Mouse (Mus musculus) forelimb bud, embryonic 11.5 days (tissue): ENCODE results near the gene Mvd.

Experiments used
- DNase-seq: peaks from one replicate; pipeline ENCODE4 v3.0.0-alpha.2; 2012; ENCODE audit warnings: low read depth, low spot score

Mvd gene

DNA sequence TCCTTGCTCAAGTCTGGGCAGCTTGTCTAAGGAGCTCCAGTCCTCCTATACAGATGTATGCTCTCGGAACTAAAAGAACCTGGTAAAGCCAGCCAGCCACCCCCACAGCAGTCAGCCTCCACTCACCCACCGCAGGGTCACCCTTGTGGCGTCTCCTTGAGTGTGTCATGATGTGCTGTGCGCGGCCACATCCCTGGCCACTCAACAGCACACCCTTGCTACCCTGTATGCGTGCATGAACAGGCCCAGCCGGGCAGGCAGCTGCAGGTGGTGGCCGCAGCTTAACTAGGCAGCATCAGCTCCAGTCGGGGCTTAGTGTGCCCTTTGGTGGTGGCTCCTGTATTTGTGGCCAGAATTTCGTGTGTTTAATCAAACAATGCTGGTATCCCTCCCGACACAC, 13.9 kb upstream of the Mvd start:
- DNase-seq: no peak

DNA sequence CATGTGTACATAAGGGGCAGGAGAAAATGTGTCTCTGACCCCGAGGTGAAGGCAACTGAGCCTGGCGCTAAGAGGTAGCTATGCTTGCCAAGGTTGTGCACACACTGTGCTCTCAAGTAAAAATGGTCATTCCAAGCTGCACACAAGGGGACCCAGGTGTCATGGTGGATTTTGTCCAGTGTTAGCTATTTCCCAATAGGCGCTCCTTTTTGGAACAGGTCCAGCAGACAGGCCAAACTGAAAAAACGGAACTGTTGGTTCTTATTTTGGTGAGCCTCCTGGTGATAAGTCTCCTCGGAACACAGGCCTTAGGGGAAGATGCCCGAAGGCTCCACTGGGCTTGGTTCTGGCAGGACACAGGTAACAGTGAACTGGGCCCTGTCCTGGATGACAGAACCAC, 11.2 kb upstream of the Mvd start:
- DNase-seq: no peak

DNA sequence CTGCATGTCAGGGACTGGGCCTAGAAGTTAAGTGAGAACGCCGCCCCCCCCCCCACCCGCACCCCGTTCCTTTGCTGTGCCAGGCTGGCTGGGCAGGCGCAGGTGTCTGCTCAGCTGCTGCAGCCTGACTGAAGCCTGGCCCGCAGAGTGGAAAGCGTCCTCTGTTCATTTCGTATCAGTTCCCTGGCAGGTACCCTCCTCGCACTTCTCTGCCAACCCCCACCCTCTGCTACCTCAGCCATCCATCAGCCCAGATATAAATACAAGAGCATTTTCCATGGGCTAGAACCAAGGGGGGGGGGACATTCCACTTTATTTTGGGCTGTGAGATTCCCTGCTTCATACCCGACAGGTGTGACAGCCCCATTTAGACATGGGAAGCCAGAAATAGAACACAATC, 8.9 kb upstream of the Mvd start:
- DNase-seq: no peak

DNA sequence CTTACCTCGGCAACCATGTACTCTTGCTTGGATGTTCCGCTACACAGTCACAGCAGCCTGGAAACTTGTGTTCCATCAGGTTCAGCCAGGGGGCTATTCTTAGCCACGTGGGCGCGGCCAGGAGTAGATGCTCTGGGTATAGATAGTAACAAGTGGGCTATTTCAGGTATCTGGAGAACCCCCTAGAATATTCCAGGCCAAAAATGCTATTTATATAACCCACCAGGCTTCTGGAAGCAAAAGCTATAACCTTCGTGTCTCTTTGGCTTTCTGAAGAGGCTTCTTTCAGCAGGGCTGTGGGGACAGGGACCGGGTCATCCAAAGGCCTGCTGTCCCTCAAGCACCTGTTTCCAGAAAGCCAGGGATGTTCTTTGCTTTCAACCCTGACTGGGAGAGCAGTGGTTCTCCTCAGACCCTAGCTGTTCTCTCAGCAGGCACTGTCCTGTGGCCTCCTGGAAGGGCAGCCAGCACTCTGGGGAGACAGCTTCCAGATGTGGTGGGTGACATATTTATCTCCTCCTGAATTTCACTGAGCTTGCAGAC, 8.0 kb upstream of the Mvd start:
- no peak for DNase-seq

DNA sequence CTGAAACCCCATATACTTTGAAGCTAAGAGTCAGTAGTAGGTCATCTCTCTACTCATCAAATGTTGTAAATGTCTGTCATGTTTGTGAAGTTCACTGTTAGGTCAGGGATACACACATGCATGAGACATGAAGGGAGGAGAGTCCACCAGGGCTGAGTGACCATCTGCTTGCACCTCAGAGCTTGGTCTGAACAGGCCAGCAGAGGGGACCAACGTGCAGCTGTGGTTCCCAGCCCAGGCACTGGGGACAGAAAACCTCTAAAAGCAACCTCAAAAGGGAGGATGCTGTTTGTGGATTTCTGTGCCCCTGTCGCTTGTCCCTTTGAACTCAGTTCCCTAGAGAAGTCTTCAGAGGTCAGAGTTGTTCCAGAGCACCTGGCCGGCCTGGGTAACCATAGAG, 2.0 kb upstream of the Mvd start:
- no peak for DNase-seq

DNA sequence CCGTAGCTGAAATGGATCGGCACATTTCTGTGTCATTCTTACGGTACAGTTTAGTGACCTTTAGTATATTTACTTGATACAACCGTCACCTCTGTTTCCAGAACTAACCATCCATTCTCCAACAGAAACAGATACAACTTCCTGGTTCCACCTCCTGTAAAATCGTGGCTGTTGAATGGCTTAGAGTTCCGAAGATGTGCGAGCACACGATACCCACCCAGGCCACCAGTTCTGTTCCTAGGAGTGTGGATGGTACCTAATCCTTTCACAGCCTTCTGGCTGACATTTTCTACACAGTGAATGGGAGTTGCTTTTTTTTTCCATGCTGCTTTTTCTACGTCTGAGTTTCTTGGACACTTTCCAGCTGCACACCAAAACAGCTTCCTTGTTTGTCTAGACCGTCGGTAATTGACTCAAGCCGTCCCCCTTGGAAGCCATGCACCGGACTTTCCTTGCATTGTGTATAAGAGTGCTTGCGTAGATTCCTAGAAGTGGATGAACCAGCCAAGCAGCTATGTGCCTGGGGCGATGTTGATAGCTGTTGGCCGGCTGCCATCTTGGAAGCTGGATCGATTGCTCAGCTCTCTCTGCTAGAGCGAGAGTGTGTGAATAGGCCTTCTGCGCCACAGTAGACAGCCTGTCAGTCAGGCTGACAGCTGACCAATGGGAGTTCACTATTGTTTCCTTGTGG, 981 bp upstream of the Mvd start:
- DNase-seq: peak; percentile 51

DNA sequence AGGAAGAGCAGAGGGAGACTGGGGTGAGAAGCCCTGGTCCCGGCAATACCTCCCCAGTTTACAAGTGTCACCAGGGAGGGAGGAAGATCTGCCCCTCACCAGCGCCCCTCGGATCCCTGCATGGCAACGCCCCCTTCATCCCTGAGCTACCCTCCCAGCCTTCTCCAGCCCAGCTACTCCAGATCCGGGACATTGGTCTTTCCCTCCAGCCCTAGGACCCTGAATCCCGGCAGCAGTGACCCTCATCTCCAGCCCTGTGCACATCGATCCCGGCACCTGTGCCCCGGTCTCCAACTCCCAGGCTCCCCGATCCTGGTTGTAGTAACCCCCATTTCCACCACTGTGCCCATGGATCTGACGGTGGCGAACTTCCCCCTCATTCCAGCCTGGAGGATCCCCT, 441 bp downstream of the Mvd start:
- DNase-seq: no peak

DNA sequence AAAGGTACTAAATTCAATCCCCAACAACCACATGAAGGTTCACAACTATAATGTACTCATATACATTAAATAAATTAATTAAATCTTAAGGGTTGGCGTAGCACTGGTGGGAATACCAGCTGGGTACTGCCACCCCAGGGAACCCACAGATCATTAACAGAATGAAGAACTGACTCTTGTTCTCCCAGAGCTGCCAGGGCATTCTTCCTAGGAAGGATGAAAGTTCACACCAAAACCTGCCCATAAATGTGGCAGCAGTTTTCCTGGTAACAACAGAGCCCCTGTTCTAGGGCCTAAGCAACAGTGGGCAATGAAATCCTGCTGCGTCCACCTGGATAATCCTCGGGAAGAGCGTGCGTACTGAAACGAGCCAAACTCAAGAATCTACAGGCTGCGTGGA, 866 bp downstream of the Mvd start:
- no peak for DNase-seq

DNA sequence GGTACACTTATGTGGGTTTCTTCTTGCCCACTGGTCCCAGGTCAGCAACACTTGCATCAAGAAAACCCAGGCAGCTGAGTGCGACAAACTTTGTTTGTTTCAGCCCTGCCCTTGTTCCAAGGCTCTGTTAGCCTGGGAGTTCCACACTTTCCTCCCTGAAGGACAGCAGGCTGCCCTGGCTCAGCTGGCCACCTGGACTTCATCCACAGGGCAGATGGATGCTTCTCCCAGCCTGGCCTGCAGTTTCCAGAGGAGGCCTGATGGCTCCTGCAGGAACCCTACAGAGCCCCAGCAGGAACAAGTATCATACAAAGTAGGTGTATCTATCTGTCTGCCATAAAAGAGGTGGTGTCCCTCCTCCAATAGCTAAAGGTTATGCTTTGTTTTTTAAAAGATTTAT, 1.9 kb downstream of the Mvd start:
- DNase-seq: no peak

DNA sequence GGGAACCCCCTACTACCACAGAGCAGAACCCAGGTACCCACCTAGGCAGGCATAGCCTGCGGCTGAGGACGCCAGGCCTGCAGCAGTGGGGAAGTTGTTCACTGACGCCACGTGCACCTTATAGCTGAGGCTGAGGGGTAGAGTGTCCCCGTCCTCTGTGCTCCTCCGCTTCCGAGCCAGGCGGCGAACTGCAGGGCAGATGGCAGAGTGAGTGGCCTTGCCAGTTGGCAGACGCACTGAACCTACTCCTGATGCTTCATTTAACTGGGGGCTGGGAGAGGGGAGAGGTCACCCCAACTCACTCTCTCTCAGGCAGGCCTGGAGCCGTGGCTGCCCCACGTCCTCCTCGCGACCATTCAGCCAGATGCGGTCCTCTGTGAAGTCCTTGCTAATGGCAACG, 3.9 kb downstream of the Mvd start:
- DNase-seq: no peak

DNA sequence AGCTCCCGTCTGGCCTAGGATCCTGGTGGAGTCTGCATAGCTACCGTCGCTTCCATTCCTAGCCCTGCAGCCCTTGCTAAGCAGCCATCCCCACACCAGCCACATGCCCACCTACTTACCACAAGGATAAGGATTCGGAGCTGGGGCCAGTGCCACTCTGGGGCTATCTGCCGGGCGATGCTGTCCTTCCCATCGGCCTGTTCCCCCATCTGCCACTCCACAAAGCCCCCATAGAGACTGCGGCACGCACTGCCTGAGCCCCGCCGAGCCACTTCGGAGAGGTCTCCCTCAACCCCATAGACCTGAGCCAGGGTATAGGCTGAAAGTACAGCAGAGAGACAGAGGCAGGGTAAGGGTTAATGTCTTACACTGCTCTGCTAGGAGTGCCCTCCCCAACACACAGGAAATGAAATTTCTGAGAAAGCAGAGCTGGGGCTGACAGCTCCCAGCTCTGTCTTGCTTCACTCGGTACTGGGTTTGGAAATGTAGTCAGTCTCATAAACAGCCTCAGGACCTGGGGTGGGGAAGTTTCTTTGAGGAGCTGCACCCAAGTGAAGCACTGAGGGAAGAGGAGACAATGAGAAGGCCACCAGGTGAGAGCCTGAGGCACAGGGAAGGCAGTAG, 5.4 kb downstream of the Mvd start:
- no peak for DNase-seq

DNA sequence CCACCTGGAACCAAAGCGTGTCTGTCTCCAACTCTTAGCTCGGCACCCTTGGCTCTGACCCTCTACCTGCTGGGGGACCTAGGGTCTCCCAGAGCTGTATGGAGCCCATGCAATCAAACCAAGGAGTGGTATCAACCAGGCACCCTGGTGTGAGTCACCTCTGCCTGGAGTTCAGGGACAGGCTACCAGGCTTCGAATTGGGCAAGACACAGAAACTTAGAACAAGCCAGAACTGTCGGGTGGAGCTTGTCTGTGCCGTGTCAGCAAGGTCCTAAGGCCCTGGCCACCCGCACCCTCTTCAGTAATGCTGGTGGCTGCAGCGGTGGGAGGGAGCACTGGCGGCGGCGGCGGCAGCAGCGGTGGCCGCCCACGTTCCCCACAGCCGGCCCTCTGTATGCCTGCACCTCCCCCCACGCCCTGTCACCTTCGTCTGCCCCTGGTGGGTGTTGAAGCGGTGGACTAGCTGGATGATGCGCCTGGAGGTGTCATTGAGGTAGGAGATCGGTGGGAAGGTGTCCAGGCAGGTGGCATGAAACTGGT, 6.6 kb downstream of the Mvd start:
- no peak for DNase-seq

DNA sequence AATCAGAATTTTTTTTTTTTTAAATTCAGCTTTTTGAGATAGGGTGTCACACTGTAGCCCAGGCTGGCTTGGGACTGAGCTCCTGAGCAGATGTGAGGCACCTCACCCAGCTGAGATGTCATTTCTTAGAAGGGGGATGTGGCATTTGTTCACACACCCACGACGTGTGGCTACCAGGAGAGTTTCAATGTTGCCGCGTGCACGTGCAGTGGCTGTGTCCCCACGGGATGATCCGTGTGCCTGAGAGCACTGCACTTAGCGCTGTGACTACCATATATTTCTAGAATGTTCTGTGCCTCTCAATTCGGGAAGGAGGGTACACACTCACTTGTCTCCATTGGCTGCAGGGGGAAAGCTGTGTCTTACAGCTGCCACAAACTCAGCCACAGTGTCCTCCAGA, 7.1 kb downstream of the Mvd start:
- no peak for DNase-seq

DNA sequence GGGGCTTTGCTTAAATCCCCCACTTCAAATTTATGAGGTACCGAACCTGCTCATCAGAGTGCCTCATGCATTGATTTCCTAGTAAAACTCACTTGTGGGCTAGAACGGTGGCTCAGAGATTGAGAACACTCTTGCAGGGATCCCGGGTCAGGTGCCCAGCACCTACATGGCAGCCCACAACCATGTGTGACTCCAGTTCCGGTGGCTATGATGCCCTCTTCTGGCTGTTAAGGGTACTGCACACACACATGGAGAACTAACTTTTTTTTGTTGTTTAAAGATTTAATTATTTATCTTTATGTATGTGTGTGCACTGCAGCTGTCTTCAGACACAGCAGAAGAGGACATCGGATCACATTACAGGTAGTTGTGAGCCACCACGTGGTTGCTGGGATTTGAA, 7.8 kb downstream of the Mvd start:
- no peak for DNase-seq

DNA sequence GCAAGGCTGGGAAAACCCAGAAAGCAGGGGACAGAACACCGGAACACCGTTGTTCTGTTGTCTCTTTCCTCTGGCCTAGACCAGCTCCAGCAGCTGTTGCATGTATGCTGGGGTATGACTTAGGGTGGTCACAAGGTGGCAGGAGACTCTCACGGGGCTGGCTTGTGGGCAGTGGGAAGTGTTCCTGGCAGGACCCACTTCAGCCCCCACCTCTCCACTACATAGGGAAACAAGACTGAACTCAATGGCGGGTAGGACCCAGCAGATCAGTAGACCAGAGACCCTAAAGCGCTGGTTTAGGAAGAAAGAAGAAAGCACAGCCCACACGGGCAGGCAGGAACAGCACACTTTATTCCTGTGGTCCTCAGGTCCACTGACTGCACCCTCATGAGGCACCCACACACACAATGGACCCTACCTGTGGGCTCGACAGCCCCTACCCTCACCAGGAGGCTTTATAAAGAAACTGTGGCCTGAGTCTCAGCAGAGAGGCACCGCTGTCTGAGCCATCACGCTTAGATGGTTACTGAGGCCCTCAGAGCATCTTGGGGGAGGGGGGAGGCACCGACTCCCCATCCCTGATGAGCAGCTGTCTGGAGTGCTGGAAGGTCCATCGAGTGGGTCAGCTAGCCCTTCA, 9.8 kb downstream of the Mvd start:
- no peak for DNase-seq

DNA sequence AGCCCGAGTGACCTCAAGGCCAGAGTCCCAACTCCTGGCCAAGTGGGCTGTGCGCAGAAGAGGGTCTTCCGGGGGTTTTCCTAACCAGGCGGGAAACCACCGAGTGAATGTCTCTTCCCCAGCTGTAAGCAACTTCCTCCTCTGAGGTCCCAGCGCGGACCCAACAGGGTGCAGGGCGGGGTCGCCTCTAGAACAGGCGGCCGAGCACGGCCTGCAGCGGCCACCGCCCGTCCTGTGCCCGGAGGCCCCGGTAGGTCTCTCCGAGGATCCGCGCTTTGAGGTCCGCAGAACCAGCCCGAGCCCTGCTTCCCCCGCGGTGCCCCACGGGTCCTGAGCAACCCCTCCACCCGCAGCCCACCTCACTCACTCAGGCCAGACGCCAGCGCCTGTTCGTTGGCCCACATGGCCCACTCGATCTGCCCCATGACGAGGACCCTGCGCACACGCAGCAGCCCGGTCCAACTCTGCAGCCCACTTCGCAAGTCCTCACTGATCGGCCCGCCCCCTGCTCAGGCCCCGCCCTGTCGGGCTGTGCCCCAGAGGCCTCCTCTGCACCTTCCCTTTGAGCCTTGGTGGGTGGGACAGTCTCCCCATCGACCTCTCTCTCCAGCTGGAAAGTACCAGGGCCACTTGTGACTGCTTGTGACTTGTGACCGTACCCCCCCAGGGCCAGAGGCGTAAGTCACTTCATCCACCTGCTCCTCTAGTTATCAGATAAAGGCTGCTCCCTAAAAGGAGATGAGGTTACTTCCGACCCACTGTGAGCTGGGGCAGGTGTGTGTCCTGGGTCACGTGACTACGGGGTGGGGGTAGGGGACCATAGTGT, 10.6 kb downstream of the Mvd start, which contains the start of gene Cyba:
TSS of gene Cyba (minus strand) at position 488 of the 826 bp plus-strand sequence.
- peak; percentile 48 for DNase-seq

DNA sequence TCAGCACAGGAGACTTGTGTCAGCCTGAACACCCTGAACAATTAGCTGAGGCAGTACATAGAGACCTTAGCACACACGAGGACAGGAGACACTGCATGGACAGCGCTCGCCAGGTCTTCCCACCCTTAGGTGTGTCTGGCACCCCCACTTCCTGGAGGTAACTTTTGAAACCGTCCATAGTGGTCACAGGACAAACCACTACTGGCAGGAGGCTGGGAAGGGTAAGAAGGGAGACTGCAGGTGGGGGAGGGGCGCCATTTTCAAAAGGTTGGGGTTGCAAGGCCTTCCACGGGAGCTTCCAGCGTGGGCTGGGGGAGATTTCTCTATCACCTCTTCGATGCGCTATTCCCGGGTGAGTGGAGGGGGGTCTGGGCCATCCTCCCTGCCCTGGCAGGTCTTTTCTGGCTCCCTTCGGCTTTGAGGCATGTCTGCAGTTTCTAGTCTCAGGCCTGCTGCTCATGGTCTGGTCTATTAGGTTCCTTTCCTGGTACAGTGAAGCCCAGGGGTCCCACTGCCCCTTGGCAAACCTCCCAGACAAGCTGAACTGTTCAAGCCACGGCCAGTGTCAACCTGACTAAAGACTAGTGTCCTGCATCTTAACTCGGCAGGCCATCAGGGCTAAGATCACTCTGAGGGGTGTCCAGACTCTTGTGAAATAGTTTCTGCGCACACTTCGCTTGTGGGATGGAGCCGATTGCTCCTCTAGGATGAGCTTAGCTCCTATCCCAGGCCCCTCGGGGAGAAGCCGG, 11.4 kb downstream of the Mvd start:
- no peak for DNase-seq

DNA sequence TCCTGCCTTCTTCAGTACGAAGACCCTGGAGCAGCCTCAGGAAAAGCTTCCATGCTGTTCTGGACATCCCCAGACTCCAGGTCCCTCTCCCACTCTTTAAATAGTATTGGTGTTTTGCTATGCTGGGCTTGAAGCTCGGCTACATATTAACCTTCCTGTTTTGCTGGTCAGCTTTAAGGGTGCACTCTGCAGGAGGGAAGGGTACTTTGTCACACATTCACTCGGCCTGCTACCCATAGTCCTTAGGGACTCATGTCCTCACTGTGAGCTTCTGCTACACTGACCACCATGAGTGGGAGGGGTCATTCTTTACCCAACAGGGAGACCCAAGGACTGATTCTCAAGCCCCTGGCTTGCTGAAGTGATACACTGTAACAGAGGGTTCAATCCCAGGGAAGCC, 12.6 kb downstream of the Mvd start:
- no peak for DNase-seq

DNA sequence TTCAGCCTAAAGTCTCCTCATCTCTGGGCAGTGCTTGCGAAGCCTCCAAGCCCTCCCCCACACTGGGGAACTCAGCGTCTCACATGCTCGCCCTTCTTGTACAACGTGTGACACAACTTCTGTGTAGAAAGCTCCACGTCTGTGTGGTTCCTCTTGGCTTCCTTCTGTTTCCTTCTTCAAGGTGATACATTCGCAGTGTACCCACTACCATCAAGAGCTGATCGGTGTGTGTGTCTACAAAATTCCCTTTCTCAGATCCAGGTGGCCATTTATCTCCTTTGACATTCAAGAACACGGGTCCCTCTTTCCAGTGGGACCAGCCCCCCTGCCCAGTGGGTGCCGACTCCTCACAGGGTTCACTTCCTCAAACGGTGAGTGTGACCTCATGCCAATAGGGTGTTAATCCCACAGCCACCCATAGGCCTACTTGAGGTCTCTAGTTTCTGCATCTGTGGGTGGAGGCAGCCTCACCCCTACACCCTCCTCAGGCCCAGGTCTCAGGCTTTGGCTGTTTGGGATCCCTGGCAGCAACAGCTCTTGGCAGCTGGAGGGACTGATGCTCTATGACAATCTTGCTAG, 13.1 kb downstream of the Mvd start:
- no peak for DNase-seq

DNA sequence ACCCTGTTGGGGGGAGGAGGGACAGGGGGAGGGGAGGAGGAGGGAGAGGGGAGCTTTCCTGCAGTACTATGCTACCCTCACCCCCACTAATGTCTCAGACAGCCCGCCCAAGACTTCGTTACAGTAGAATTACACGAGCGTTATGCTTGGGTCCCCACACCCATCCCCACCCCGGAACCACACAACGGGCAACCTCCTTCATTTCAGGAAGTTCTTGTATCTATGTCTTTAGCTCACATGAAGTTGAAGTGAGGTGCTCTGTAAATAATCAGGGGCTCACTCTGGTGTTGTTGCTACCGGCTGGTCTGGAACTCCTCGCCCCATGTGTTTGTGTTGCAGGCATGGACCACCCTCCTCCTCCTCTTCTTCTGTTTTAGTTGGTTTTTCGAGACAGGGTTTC, 15.1 kb downstream of the Mvd start:
- DNase-seq: no peak

DNA sequence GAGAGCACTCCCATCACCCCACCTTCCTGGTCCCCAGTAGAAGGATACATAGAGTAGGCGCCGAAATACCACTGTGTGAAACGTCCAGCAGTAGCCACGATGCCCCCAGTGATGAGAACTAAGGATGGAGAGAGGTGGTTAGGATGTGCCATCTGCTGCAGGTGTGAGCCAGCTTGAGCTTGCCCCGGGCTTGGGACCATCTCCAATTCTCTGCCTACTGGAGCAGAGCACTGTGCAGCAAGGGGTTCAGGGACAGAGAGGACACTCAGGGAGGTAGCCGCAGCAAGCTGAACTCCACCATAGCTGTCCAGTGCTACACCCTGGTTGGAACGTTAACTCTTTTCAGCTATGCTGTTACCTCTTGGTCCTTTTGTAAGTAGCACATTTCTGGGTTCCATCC, 15.6 kb downstream of the Mvd start:
- DNase-seq: no peak
